Mouse (Mus musculus) hindbrain, embryonic 12.5 days (tissue): ENCODE results near the gene Gcn1l1. TPM values are rescaled to one million over a fixed set of nuclear protein-coding genes. Genes with fewer than 3 reads are reported as not detected.

Source experiments
- ATAC-seq: fragments of 200-750 bp; cut with Nextera tagmentation; 2 replicates; pipeline ENCODE4 v1.8.0; 2017; ENCODE audit warnings: moderate TSS enrichment; ENCODE audit not compliant: low FRiP score
- H3K27ac ChIP-seq: fragments of 300-500 bp; sonication (generic); 2 replicates; pipeline ENCODE4 v1.5.1; 2016; ENCODE audit warnings: mild to moderate bottlenecking
- H3K27me3 ChIP-seq: fragments of 300-500 bp; sonication (generic); 2 replicates; pipeline ENCODE4 v1.6.1; 2016; ENCODE audit warnings: mild to moderate bottlenecking
- H3K36me3 ChIP-seq: fragments of 300-500 bp; sonication (generic); 2 replicates; pipeline ENCODE4 v1.6.1; 2016; ENCODE audit warnings: mild to moderate bottlenecking
- H3K4me1 ChIP-seq: fragments of 300-500 bp; sonication (generic); 2 replicates; pipeline ENCODE4 v1.6.1; 2016
- H3K4me2 ChIP-seq: fragments of 300-500 bp; sonication (generic); replicated peaks from 2 replicates; pipeline ENCODE4 v1.6.1; 2016; ENCODE audit warnings: mild to moderate bottlenecking
- H3K4me3 ChIP-seq: fragments of 300-500 bp; sonication (generic); 2 replicates; pipeline ENCODE4 v1.5.1; 2016; ENCODE audit warnings: mild to moderate bottlenecking
- H3K9ac ChIP-seq: fragments of 300-500 bp; sonication (generic); 2 replicates; pipeline ENCODE4 v1.6.1; 2016; ENCODE audit warnings: mild to moderate bottlenecking, moderate library complexity
- H3K9me3 ChIP-seq: fragments of 300-500 bp; sonication (generic); replicated peaks from 2 replicates; pipeline ENCODE4 v1.6.1; 2016; ENCODE audit warnings: mild to moderate bottlenecking
- WGBS: fragments of 180-500 bp; shearing (Covaris S2); methylation state at CpG from one replicate; pipeline ENCODE4 v1.1.7; 2016; 5-methylcytosine and 5-hydroxymethylcytosine counted together
- polyA plus RNA-seq: library from polyadenylated mRNA; unstranded; fragments of >200 nt; fragmentation: Nextera tagmentation; extraction: Ambion mirVana; gene quantifications from 2 replicates; pipeline ENCODE4 v1.2.1, GENCODE M21; 2016

Gcn1l1 gene
- polyA plus RNA-seq, 1 experiment from 2014 or later, result 62.5 TPM

GRCm38 (mm10) chr5:115656677-115657076, 91.6 kb downstream of the Gcn1l1 start:
- WGBS, result 88% methylated on average over 6 of the region's 6 CpGs
- Histone ChIP-seq H3K4me1 (peaks cover 9% of the 10 kb centered on the region), H3K27ac (no peak overlapping the region), H3K4me2 (no peak overlapping the region), H3K36me3 (no peaks in the 10 kb centered on the region), H3K9me3 (no peaks in the 10 kb centered on the region), H3K27me3 (no peaks in the 10 kb centered on the region), H3K9ac (no peak overlapping the region), H3K4me3 (no peak overlapping the region)
- no peak for ATAC-seq

- Histone ChIP-seq H3K27ac (no peak overlapping the region), H3K9me3 (no peaks in the 10 kb centered on the region), H3K4me1 (peaks cover 4% of the 10 kb centered on the region; the same call in 1 of the 2 replicates), H3K4me3 (no peak overlapping the region), H3K4me2 (no peak overlapping the region), H3K9ac (no peak overlapping the region), H3K36me3 (0 out of 2 replicates have a peak, but pooled peaks cover 1% of the 10 kb centered on the region), H3K27me3 (no peaks in the 10 kb centered on the region)
- no peak for ATAC-seq
- WGBS, result 84% methylated on average over 1 of the region's 1 CpGs
These were observed 92.2 kb downstream of the Gcn1l1 start for GRCm38 (mm10) chr5:115657234-115657633.

GRCm38 (mm10) chr5:115658352-115658751, 93.3 kb downstream of the Gcn1l1 start:
- no peak overlapping the region for H3K4me2 ChIP-seq
- H3K4me3 ChIP-seq, result no peak overlapping the region
- H3K27ac ChIP-seq, result no peak overlapping the region
- H3K4me1 ChIP-seq, result no peaks in the 10 kb centered on the region
- no peaks in the 10 kb centered on the region for H3K9me3 ChIP-seq
- H3K27me3 ChIP-seq, result no peaks in the 10 kb centered on the region
- no peak overlapping the region for H3K9ac ChIP-seq
- peaks cover 5% of the 10 kb centered on the region; the same call in 1 of the 2 replicates for H3K36me3 ChIP-seq
- 88% methylated on average over 6 of the region's 6 CpGs for WGBS
- no peak for ATAC-seq

GRCm38 (mm10) chr5:115662658-115663057, 97.6 kb downstream of the Gcn1l1 start:
- peaks cover 5% of the 10 kb centered on the region; the same call in 1 of the 2 replicates for H3K36me3 ChIP-seq
- H3K4me2 ChIP-seq, result no peak overlapping the region
- no peaks in the 10 kb centered on the region for H3K9me3 ChIP-seq
- WGBS, result 82% methylated on average over 22 of the region's 22 CpGs
- no peaks in the 10 kb centered on the region for H3K4me1 ChIP-seq
- ATAC-seq, result no peak
- H3K27me3 ChIP-seq, result no peaks in the 10 kb centered on the region
- H3K4me3 ChIP-seq, result no peak overlapping the region
- H3K9ac ChIP-seq, result no peak overlapping the region
- no peak overlapping the region for H3K27ac ChIP-seq

- WGBS, result 67% methylated on average over 8 of the region's 8 CpGs
- no peak overlapping the region for H3K27ac ChIP-seq
These were observed 101.5 kb downstream of the Gcn1l1 start for GRCm38 (mm10) chr5:115666366-115667065.

GRCm38 (mm10) chr5:115667210-115667609, 102.2 kb downstream of the Gcn1l1 start:
- Histone ChIP-seq H3K9me3 (no peaks in the 10 kb centered on the region), H3K27me3 (no peaks in the 10 kb centered on the region), H3K36me3 (peaks cover 4% of the 10 kb centered on the region; the same call in 1 of the 2 replicates), H3K4me1 (0 out of 2 replicates have a peak, but pooled peaks cover 3% of the 10 kb centered on the region), H3K27ac (no peak overlapping the region), H3K4me2 (no peak overlapping the region), H3K4me3 (no peak overlapping the region), H3K9ac (no peak overlapping the region)
- no peak for ATAC-seq
- WGBS, result 79% methylated on average over 8 of the region's 8 CpGs

More at GRCm38 (mm10) chr5:115666366-115667065, 101.5 kb downstream of the Gcn1l1 start:
- no peak for ATAC-seq
- H3K4me1 ChIP-seq, result 0 out of 2 replicates have a peak, but pooled peaks cover 3% of the 10 kb centered on the region
- no peaks in the 10 kb centered on the region for H3K9me3 ChIP-seq
- H3K36me3 ChIP-seq, result peaks cover 5% of the 10 kb centered on the region; the same call in 1 of the 2 replicates
- H3K9ac ChIP-seq, result no peak overlapping the region
- no peaks in the 10 kb centered on the region for H3K27me3 ChIP-seq
- H3K4me2 ChIP-seq, result no peak overlapping the region
- no peak overlapping the region for H3K4me3 ChIP-seq

- ATAC-seq, result no peak
- H3K36me3 ChIP-seq, result no peaks in the 10 kb centered on the region
- H3K27me3 ChIP-seq, result no peaks in the 10 kb centered on the region
- no peak overlapping the region for H3K4me3 ChIP-seq
- 0 out of 2 replicates have a peak, but pooled peaks cover 3% of the 10 kb centered on the region for H3K4me1 ChIP-seq
- no peak overlapping the region for H3K9ac ChIP-seq
- no peak overlapping the region for H3K4me2 ChIP-seq
- WGBS, result 25% methylated on average over 7 of the region's 7 CpGs
- H3K27ac ChIP-seq, result no peak overlapping the region
- H3K9me3 ChIP-seq, result no peaks in the 10 kb centered on the region
These were observed 102.8 kb downstream of the Gcn1l1 start for GRCm38 (mm10) chr5:115667894-115668293.

- H3K27ac ChIP-seq, result no peak overlapping the region
- H3K4me3 ChIP-seq, result no peak overlapping the region
- H3K4me2 ChIP-seq, result no peak overlapping the region
- H3K27me3 ChIP-seq, result no peaks in the 10 kb centered on the region
- ATAC-seq, result no peak
- H3K9ac ChIP-seq, result no peak overlapping the region
- WGBS, result 83% methylated on average over 12 of the region's 12 CpGs
- no peaks in the 10 kb centered on the region for H3K36me3 ChIP-seq
- H3K9me3 ChIP-seq, result no peaks in the 10 kb centered on the region
- H3K4me1 ChIP-seq, result 0 out of 2 replicates have a peak, but pooled peaks cover 3% of the 10 kb centered on the region
These were observed 103.9 kb downstream of the Gcn1l1 start for GRCm38 (mm10) chr5:115668986-115669385.

- H3K9me3 ChIP-seq, result no peaks in the 10 kb centered on the region
- ATAC-seq, result no peak
- no peak overlapping the region for H3K4me2 ChIP-seq
- H3K9ac ChIP-seq, result no peak overlapping the region
- no peak overlapping the region for H3K27ac ChIP-seq
- H3K27me3 ChIP-seq, result no peaks in the 10 kb centered on the region
- H3K36me3 ChIP-seq, result no peaks in the 10 kb centered on the region
- H3K4me1 ChIP-seq, result 0 out of 2 replicates have a peak, but pooled peaks cover 3% of the 10 kb centered on the region
- no peak overlapping the region for H3K4me3 ChIP-seq
- 91% methylated on average over 11 of the region's 11 CpGs for WGBS
These were observed 104.9 kb downstream of the Gcn1l1 start for GRCm38 (mm10) chr5:115669974-115670373.

GRCm38 (mm10) chr5:115670406-115670805, 105.4 kb downstream of the Gcn1l1 start:
- Histone ChIP-seq H3K27ac (no peak overlapping the region), H3K4me1 (0 out of 2 replicates have a peak, but pooled peaks cover 3% of the 10 kb centered on the region), H3K4me2 (no peak overlapping the region), H3K4me3 (no peak overlapping the region), H3K9me3 (no peaks in the 10 kb centered on the region), H3K36me3 (no peaks in the 10 kb centered on the region), H3K9ac (no peak overlapping the region), H3K27me3 (no peaks in the 10 kb centered on the region)
- no peak for ATAC-seq
- WGBS, result 73% methylated on average over 2 of the region's 2 CpGs

- no peak overlapping the region for H3K4me2 ChIP-seq
- H3K27me3 ChIP-seq, result no peaks in the 10 kb centered on the region
- WGBS, result 75% methylated on average over 8 of the region's 8 CpGs
- no peaks in the 10 kb centered on the region for H3K36me3 ChIP-seq
- H3K9me3 ChIP-seq, result no peaks in the 10 kb centered on the region
- H3K27ac ChIP-seq, result no peak overlapping the region
- no peak overlapping the region for H3K4me3 ChIP-seq
- H3K9ac ChIP-seq, result no peak overlapping the region
- 0 out of 2 replicates have a peak, but pooled peaks cover 3% of the 10 kb centered on the region for H3K4me1 ChIP-seq
- ATAC-seq, result no peak
These were observed 106.8 kb downstream of the Gcn1l1 start for GRCm38 (mm10) chr5:115671846-115672245.
